In the genomic region with DNA sequence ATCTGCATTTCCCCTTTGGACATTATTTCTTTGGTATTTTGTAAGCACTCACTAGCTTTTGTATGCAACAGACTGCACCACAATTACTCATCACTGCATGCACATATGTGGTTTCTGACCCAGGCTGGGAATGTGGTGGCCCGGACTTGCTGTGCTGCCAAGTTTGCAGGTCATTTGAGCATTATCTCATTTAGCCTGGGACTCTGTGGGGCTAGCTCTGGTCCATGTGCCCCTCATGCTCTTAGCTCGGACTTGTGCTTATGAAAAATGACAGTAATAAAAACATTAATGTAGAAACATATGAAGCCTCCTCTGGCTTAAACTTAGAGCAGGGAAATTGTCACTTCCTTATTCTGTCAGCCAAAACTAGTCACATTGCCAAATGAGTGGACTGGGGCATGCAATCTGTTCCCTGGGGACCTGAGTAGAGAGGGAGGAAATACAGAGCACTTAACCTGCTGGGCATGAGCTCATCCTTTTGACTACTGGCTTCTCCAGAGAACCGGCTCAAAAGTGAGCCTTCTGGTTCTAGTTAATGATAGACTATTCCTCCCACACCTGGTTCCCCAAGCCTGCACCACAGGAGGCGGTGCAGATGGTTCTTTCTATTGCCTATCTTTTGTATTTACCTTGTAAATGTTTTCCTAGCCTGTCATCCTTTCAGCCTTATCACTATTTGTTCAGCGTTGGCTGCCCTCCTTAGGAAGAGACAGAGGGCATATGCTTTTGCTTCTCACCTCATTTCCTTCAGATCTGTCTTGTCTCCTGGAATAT, we compare ENCODE assay signal across 8 mouse cellular contexts. TPM values are rescaled to one million over a fixed set of nuclear protein-coding genes. Genes with fewer than 3 reads are reported as not detected.
DNase-seq lines count a peak whose midpoint lies in the region; ATAC-seq lines count a peak whose summit lies in the region.
"Had no signal": no experiment of that assay in that cellular context is flagged by ENCODE, and none has a peak within 500 bp of the region (broad histone marks: within the 10 kb centered on the region; RNA-seq: fewer than 3 reads in every experiment).

No protein-coding gene starts in this region.

- H3K4me2 ChIP-seq in kidney, embryonic 15.5 days: no peak overlapping the region

- no peak overlapping the region for H3K9ac ChIP-seq in kidney, embryonic 15.5 days

- no peaks in the 10 kb centered on the region for H3K9me3 ChIP-seq in kidney, embryonic 15.5 days (replicated peaks)

- peak overlapping the region; percentile 10; the same call in 1 of the 2 replicates for H3K27ac ChIP-seq in kidney, embryonic 15.5 days

- intact Hi-C loops in left cerebral cortex, postnatal 14 days (cut with DNase I): no loop called here

- peaks cover 16% of the 10 kb centered on the region for H3K4me1 ChIP-seq in kidney, embryonic 15.5 days

- no peaks in the 10 kb centered on the region for H3K27me3 ChIP-seq in kidney, embryonic 15.5 days

- 55% methylated on average over 5 of the region's 5 CpGs for WGBS in kidney, embryonic 15.5 days

- DNase-seq in 3134 (ENCODE audit: extremely low read depth, insufficient read length, low spot score) (peak; percentile 75), 416B (ENCODE audit: low read depth) (peak; percentile 94)
- peak; percentile 58 to 67 for DNase-seq in cerebellum, postnatal 10 days
- peak; percentile 69 for DNase-seq in lung, postnatal 25 days (ENCODE audit: low spot score)
- DNase-seq in left cerebral cortex, postnatal 14 days (ENCODE audit: low spot score in 2 of 2): no peak
- no peak for DNase-seq in thymus, postnatal 14 days

- peaks cover 32% of the 10 kb centered on the region for H3K36me3 ChIP-seq in kidney, embryonic 15.5 days

- no peak overlapping the region for H3K4me3 ChIP-seq in kidney, embryonic 15.5 days (replicated peaks)
- H3K4me3 ChIP-seq: erythroblast, embryonic 14.5 days had no signal

- ATAC-seq in kidney, embryonic 15.5 days (replicated peaks; ENCODE audit: low FRiP score): peak; percentile 80

RNA-seq across cellular contexts. Expression of gene Mrpl1, which starts 12.7 kb away (rescaled TPM):
- polyA plus RNA-seq in kidney, embryonic 15.5 days (2015; fragmentation: Nextera tagmentation; extraction: Ambion mirVana): 24.0 and 26.2 TPM in 2 replicates
- total RNA-seq in left cerebral cortex, postnatal 14 days (2021): 10 to 100 TPM; 12.9 to 14.5 TPM

RNA-seq across cellular contexts. Expression of gene Cnot6l, which starts 58.0 kb away (rescaled TPM):
- polyA plus RNA-seq in kidney, embryonic 15.5 days (2015; fragmentation: Nextera tagmentation; extraction: Ambion mirVana): 21.4 and 27.6 TPM in 2 replicates
- total RNA-seq in left cerebral cortex, postnatal 14 days (2021): 10 to 100 TPM; 67.1 to 69.6 TPM

Comparison
In these comparisons a context has a peak if more than half of its experiments do, and no peak if none do; other contexts are left out.
1. DNase-seq: peak in 3134 (single experiment), 416B (single experiment), cerebellum, postnatal 10 days (2 of 2) and lung, postnatal 25 days (single experiment); none in left cerebral cortex, postnatal 14 days (0 of 2) and thymus, postnatal 14 days (single experiment).